Mouse (Mus musculus) testis, postnatal 14 days (tissue): ENCODE results near the gene Gm3417.
A peak's percentile ranks its signal among the peaks of the same experiment; 100 is the strongest.
"Not testable (repeated sequence)": the region's sequence is repeated elsewhere in the genome, so short reads cannot be mapped to it uniquely, and the experiment has no call there.

Source experiments
- DNase-seq: peaks from one replicate; pipeline ENCODE4 v3.0.0; 2021; ENCODE audit warnings: low spot score

Gm3417 gene

GRCm38 (mm10) chr17:14958686-14959327 is 19.8 kb downstream of the Gm3417 start:
- DNase-seq = no peak

GRCm38 (mm10) chr17:14953452-14953851 is 25.1 kb downstream of the Gm3417 start:
- no peak for DNase-seq

- no peak for DNase-seq
These were observed 29.3 kb downstream of the Gm3417 start for GRCm38 (mm10) chr17:14949161-14949827.

- DNase-seq = no peak
These were observed 34.0 kb downstream of the Gm3417 start for GRCm38 (mm10) chr17:14944551-14944950.

GRCm38 (mm10) chr17:14943729-14944059 is 34.9 kb downstream of the Gm3417 start:
- DNase-seq = no peak

GRCm38 (mm10) chr17:14943009-14943728 is 35.4 kb downstream of the Gm3417 start, which contains the start of the genes Wdr27 and 1600012H06Rik:
Gene Wdr27 (minus strand): TSS chr17:14943158.
Gene 1600012H06Rik (plus strand): TSS chr17:14943184.
- peak; percentile 98 for DNase-seq

GRCm38 (mm10) chr17:14942181-14942580 is 36.4 kb downstream of the Gm3417 start:
- not testable (repeated sequence) for DNase-seq

- no peak for DNase-seq
These were observed 42.6 kb downstream of the Gm3417 start for GRCm38 (mm10) chr17:14935841-14936605.

GRCm38 (mm10) chr17:14935280-14935679 is 43.3 kb downstream of the Gm3417 start:
- DNase-seq = not testable (repeated sequence)

GRCm38 (mm10) chr17:14931469-14931868 is 47.1 kb downstream of the Gm3417 start:
- DNase-seq = no peak

GRCm38 (mm10) chr17:14930697-14931096 is 47.9 kb downstream of the Gm3417 start:
- DNase-seq = no peak

GRCm38 (mm10) chr17:14928631-14929030 is 50.0 kb downstream of the Gm3417 start:
- DNase-seq = no peak

GRCm38 (mm10) chr17:14927644-14928218 is 50.9 kb downstream of the Gm3417 start:
- no peak for DNase-seq

GRCm38 (mm10) chr17:14921582-14921981 is 57.0 kb downstream of the Gm3417 start:
- DNase-seq = no peak

- no peak for DNase-seq
These were observed 60.7 kb downstream of the Gm3417 start for GRCm38 (mm10) chr17:14917866-14918265.

- no peak for DNase-seq
These were observed 64.2 kb downstream of the Gm3417 start for GRCm38 (mm10) chr17:14914401-14914800.
